Mouse (Mus musculus): ENCODE results near the gene Rab5a. TPM values are rescaled to one million over a fixed set of nuclear protein-coding genes. Genes with fewer than 3 reads are reported as not detected.

The Rab5a gene
- polyA plus RNA-seq (2014; fragmentation: Illumina TruSeq; extraction: RNeasy Lipid Tissue Mini Kit (QIAGEN cat#74804); ENCODE audit: low read depth, low replicate concordance): 65.4 TPM

DNA sequence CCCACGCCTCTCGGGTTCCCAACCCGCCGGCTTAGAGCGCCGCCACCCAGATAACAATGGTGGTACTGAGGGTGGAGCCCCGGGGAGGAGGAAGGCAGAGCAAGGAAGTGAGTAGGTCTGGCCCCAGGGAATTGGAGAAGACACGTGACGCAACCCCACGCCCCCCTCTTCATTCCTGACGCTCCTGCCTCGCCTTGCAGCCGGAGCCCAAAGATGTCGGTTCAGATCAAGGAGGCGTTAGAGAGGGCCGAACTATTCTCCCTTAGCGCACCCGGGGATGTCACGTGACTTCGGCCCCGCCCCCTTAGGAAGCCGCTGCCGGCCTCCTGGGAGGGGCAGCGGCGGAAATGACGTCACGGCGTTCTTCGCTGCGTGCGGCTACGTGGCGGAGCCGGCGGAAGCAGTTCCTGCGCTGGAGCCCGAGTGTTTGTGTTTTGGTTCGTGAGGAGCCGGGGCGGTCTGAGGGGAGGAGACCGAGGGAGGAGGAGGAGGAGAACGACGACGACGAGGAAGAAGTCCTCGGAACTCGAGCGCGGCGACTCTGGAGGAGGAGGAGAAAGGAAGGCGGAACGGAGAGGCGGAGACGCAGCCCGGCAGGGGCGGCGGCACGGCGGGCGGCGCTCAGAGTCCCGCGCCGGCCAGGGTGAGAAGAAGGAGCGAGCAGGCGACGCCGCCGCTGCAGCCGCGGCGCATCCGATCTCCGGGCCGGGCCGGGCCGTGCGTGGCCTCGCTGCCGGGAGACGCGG lies at the start of gene Rab5a:
Gene Rab5a, plus strand, starts transcription at position 377 of the 746 bp plus-strand sequence.

DNA sequence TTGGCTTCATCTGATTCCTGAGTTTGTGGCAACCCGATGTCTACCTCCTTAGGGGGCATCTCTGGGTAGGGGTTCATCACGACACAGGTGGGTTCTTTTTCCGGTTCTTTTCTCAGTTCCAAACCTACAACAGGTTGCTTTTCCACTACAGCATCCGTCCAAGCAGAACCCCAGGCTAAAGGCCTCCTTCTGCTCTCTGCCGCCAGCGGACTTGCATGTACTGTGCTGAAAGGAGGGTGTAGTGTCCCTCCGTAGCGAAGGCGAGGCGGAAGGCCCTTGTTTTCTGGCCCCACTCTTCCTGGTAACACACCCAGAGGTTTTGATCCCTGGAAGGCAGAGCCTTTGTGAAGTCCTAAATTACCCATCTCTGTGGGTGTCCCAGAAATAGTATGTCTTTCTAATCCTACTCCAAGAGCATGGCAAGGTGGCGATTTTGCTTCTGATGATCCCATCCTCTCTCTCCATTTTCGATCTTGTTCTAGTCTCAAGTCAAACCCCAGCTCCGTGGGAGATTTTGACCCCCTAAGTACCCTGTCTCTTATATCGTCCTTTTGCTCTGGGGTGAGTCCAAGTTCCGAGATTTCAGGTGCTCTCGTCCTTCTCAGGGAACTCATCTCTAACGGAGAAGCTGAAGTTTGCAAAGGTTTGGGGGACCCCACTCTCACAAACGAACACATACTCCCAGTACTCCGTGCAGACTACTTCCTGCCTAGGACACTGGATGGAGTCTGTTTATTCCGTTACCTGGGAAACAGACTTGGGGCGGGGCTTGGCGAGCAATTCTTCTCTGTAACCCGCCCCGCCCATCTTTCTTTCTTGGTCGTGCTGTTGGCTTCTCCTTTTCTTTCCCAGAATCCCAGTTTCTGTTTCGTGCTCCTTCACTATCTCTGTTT lies 16.2 kb upstream of the Rab5a start, which contains the start of gene Efhb:
Gene Efhb, minus strand, starts transcription at position 719 of the 893 bp plus-strand sequence.

DNA sequence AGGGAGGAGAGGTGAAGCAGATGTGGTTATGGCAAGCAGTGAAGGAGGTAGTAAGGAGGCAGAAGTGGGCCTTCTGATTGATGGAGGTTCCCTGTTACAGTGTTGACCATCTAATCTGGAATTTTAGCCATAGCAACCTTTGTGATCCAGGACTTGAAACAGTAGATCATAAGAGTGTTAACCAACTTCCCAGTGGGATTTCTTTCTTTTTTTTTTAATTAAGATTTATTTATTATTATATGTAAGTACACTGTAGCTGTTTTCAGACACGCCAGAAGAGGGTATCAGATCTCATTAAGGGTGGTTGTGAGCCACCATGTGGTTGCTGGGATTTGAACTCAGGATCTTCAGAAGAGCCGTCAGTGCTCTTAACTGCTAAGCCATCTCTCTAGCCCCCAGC lies 60.3 kb downstream of the Rab5a start, which contains the start of gene Pp2d1:
Gene Pp2d1, minus strand, starts transcription at position 101 of the 400 bp plus-strand sequence.

Other genes with a start within 250 kb of the Rab5a start
- 1.7 TPM for gene Efhb, start 15.9 kb upstream of the Rab5a start, polyA plus RNA-seq (2014; fragmentation: Illumina TruSeq; extraction: RNeasy Lipid Tissue Mini Kit (QIAGEN cat#74804); ENCODE audit: low read depth, low replicate concordance)
- 1.3 TPM for gene Pp2d1, start 60.2 kb downstream of the Rab5a start, polyA plus RNA-seq (2014; fragmentation: Illumina TruSeq; extraction: RNeasy Lipid Tissue Mini Kit (QIAGEN cat#74804); ENCODE audit: low read depth, low replicate concordance)
- 28.0 TPM for gene Kat2b, start 87.6 kb downstream of the Rab5a start, polyA plus RNA-seq (2014; fragmentation: Illumina TruSeq; extraction: RNeasy Lipid Tissue Mini Kit (QIAGEN cat#74804); ENCODE audit: low read depth, low replicate concordance)
- 0.60 TPM for gene Sgo1, start 210.1 kb downstream of the Rab5a start, polyA plus RNA-seq (2014; fragmentation: Illumina TruSeq; extraction: RNeasy Lipid Tissue Mini Kit (QIAGEN cat#74804); ENCODE audit: low read depth, low replicate concordance)

Data from adipose tissue, adult 10 weeks (tissue).